Mouse (Mus musculus) T-cell, adult 66 days (primary cell): Measurements from ENCODE around the gene Iqschfp. TPM values are rescaled to one million over a fixed set of nuclear protein-coding genes. Genes with fewer than 3 reads are reported as not detected.

Source experiments
- total RNA-seq, 2 experiments: library from RNA; stranded (reverse); gene quantifications; 3 replicates in 1 of 2; 4 replicates in 1 of 2; pipeline ENCODE4 v1.2.4; 2023

Gene Iqschfp
- not detected for total RNA-seq

DNA sequence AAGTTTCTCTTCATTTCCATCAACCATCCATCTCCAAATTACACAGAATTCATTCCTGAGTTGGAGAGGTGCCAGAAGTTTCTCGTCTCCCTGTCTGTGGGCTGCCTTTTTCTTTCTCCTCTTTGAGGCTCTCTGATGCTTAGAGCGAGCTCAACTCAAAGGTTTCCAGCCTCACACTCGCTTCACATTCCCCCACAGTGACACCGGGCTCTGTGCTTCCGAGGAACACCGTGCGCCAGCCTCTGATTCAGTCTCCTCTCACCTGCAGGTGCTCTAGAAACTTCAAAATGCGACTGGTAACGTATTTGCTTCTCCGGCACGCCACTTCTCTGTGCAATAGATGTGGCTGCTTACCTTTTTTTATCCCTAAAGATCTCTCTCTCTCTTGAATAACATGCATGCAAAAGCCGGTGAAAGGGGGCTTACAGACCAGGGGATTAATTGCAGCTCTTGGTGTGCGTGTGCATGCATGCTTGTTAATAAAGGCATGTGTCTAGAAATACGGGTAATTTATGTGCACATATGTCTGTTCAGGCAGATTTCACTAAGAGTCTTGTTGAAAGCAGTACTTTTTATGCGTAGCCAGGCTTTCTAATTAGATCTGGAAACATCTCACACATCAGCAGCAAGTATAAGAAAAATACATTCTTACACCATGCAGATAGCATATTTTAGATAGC is at the start of gene Iqschfp, which contains the start of gene Iqcj:
TSS of gene Iqschfp (plus strand) at position 207 of the 680 bp plus-strand sequence.
TSS of gene Iqcj (plus strand) at position 195 of the 680 bp plus-strand sequence.

DNA sequence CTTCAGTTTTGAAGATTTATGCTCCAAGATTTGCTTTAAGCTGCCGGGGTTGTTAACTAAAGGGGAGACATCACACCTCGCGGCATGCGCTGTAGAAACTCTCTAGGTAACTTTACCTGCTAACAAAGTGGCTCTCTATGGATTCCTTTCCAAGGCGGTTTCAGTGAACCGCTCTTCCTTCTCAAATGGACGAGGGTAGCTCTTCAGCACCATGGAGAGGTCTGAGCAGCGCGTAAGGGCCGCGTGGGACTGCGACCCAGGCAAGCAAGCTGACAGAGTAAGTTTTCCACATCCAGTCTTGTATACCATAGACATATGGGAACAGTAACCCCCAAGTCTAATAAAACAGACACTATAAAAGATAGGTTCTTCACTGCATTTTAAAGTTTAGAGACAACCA is 172.7 kb downstream of the Iqschfp start, which contains the start of gene Schip1:
TSS of gene Schip1 (plus strand) at position 72 of the 400 bp plus-strand sequence.

Other genes with a start within 250 kb of the Iqschfp start
- gene Iqcj, start within 50 bp of the Iqschfp start, total RNA-seq, result not detected
- not detected for gene Schip1, start 172.6 kb downstream of the Iqschfp start, total RNA-seq